Mouse (Mus musculus) hindbrain, embryonic 14.5 days (tissue): ENCODE measurements around the gene Tec. TPM values are rescaled to one million over a fixed set of nuclear protein-coding genes. Genes with fewer than 3 reads are reported as not detected.
A peak's percentile ranks its signal among the peaks of the same experiment; 100 is the strongest.

Experiments used
- ATAC-seq: fragments of 200-750 bp; cut with Nextera tagmentation; 2 replicates; pipeline ENCODE4 v1.8.0; 2017; ENCODE audit warnings: moderate number of reproducible peaks, mild to moderate bottlenecking, moderate TSS enrichment, moderate library complexity; ENCODE audit not compliant: low FRiP score
- DNase-seq: peaks from one replicate; pipeline ENCODE4 v3.0.0-alpha.2; 2015; ENCODE audit warnings: low spot score
- H3K27ac ChIP-seq: fragments of 300-500 bp; sonication (generic); 2 replicates; pipeline ENCODE4 v1.5.1; 2014; ENCODE audit warnings: mild to moderate bottlenecking, moderate library complexity
- H3K27me3 ChIP-seq: fragments of 300-500 bp; sonication (generic); 2 replicates; pipeline ENCODE4 v1.6.1; 2014; ENCODE audit warnings: mild to moderate bottlenecking, low read length, mixed read lengths; ENCODE audit not compliant: control insufficient read depth, insufficient read depth
- H3K36me3 ChIP-seq: fragments of 300-500 bp; sonication (generic); replicated peaks from 2 replicates; pipeline ENCODE4 v1.6.1; 2014; ENCODE audit not compliant: control insufficient read depth, insufficient read depth
- H3K4me1 ChIP-seq: fragments of 300-500 bp; sonication (generic); replicated peaks from 2 replicates; pipeline ENCODE4 v1.6.1; 2014; ENCODE audit warnings: antibody characterized with exemption, low read length, mixed read lengths; ENCODE audit not compliant: control insufficient read depth, insufficient read depth
- H3K4me2 ChIP-seq: fragments of 300-500 bp; sonication (generic); replicated peaks from 2 replicates; pipeline ENCODE4 v1.6.1; 2014; ENCODE audit warnings: mild to moderate bottlenecking, moderate library complexity
- H3K4me3 ChIP-seq: fragments of 300-500 bp; sonication (generic); replicated peaks from 2 replicates; pipeline ENCODE4 v1.5.1; 2014; ENCODE audit warnings: mild to moderate bottlenecking, low read length
- H3K9ac ChIP-seq: fragments of 300-500 bp; sonication (generic); 2 replicates; pipeline ENCODE4 v1.6.1; 2014
- H3K9me3 ChIP-seq: fragments of 300-500 bp; sonication (generic); 2 replicates; pipeline ENCODE4 v1.6.1; 2016; ENCODE audit warnings: low read length; ENCODE audit not compliant: control insufficient read depth
- WGBS: fragments of 180-500 bp; shearing (Covaris S2); extraction: QIAGEN DNeasy Blood & Tissue Kit; methylation state at CpG from one replicate; pipeline ENCODE4 v1.1.7; 2014; 5-methylcytosine and 5-hydroxymethylcytosine counted together
- polyA plus RNA-seq: library from polyadenylated mRNA; unstranded; fragments of >200 nt; fragmentation: Nextera tagmentation; extraction: Ambion mirVana; gene quantifications from 2 replicates; pipeline ENCODE4 v1.2.1, GENCODE M21; 2014

Tec gene
- 7.6 and 8.8 TPM in 2 replicates for polyA plus RNA-seq

DNA sequence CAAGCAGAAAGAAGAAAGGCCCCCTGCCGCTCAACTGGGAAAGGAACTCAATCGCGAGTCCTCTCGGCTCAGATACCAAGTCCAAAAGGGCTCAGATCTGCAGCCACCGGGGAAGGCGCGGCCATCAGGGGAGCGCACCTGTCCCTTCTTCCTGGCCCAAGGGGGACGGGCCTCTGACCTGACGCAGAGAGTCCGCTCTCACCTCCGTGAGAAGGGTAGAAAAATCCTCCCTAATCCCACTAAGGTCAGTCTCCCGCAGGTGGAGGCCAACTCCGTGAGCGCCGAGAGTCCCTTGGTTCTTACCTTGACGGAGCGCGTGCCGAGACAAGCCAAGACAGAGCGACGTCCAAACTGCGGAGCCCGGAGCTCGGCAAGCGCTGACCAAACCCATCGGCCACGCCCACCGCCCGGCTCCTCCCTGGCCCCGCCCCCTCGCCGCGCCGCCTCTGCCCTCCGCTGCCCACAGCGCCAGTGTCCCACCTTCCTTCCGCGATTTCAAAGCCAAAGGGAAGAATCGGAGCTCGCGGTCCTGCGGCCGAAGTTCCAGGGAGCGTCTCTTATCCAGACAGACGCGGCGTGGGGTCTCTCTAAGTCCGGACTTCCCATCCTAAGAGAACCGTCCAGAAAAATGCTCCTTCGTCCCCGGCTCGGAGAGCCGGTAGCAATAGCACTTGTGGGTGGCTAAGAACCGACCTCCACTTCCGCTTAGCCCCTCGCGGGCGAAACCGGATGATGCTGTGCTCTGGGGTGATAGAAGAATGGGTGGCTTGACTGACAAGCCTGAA, at the start of gene Tec:
Gene Tec (minus strand): TSS at position 393 of the 785 bp plus-strand sequence.
- Histone ChIP-seq H3K4me2 (peak within 1 kb of the TSS; percentile 85), H3K9ac (peak within 1 kb of the TSS; percentile 52), H3K9me3 (no peaks in the 10 kb centered on the region), H3K4me3 (peak within 1 kb of the TSS; percentile 41), H3K4me1 (peaks cover 6% of the 10 kb centered on the region), H3K27me3 (peaks cover 24% of the 10 kb centered on the region), H3K36me3 (no peaks in the 10 kb centered on the region), H3K27ac (no peak within 1 kb of the TSS)
- under 1% methylated on average over 55 of the region's 60 CpGs for WGBS
- DNase-seq (peak; percentile 78), ATAC-seq (peak; percentile 92)

- Histone ChIP-seq H3K27ac (no peak overlapping the region), H3K27me3 (0 out of 2 replicates have a peak, but pooled peaks cover 3% of the 10 kb centered on the region), H3K9me3 (no peaks in the 10 kb centered on the region), H3K9ac (peak overlapping the region; percentile 89; the same call in 1 of the 2 replicates), H3K4me1 (peaks cover 26% of the 10 kb centered on the region), H3K4me3 (peak overlapping the region; percentile 91), H3K36me3 (no peaks in the 10 kb centered on the region), H3K4me2 (peak overlapping the region; percentile 86)
- DNase-seq, result no peak
- no peak for ATAC-seq
- WGBS, result 62% methylated on average over 1 of the region's 1 CpGs
These were observed 48.6 kb upstream of the Tec start for GRCm38 (mm10) chr5:72916851-72917250.

DNA sequence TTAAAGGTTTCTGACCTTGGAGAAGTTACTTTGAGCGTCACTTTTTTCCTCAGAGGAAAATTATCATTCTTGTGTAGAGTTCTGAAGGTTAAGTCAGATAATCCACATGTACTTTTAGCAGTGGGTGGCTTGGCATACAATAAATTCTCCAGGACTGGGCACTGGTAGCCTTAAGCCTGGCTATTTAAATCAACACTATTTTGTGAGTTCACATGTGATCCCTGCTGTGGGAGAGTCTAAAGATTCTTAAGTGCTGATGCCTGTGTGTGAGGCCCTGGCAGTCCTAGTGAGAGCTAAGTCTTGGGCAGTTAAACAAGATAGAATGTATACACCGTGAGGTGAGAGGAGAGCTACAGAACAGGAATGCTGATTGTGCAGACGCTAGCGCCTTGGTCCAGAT, 47.8 kb upstream of the Tec start:
- Histone ChIP-seq H3K27ac (0 out of 2 replicates have a peak overlapping the region, but pooled peaks have one; percentile 96), H3K9me3 (no peaks in the 10 kb centered on the region), H3K4me3 (peak overlapping the region; percentile 91), H3K4me1 (peaks cover 26% of the 10 kb centered on the region), H3K9ac (peak overlapping the region; percentile 89), H3K4me2 (peak overlapping the region; percentile 86), H3K27me3 (0 out of 2 replicates have a peak, but pooled peaks cover 3% of the 10 kb centered on the region), H3K36me3 (no peaks in the 10 kb centered on the region)
- DNase-seq, result no peak
- no peak for ATAC-seq
- 52% methylated on average over 4 of the region's 4 CpGs for WGBS

GRCm38 (mm10) chr5:72914633-72915561, 46.6 kb upstream of the Tec start:
- Histone ChIP-seq H3K27me3 (0 out of 2 replicates have a peak, but pooled peaks cover 3% of the 10 kb centered on the region), H3K4me2 (peak overlapping the region; percentile 86), H3K36me3 (no peaks in the 10 kb centered on the region), H3K4me1 (peaks cover 26% of the 10 kb centered on the region), H3K9ac (peak overlapping the region; percentile 89), H3K4me3 (peak overlapping the region; percentile 91), H3K27ac (peak overlapping the region; percentile 96), H3K9me3 (no peaks in the 10 kb centered on the region)
- DNase-seq (peak; percentile 64), ATAC-seq (peak; percentile 58)
- under 1% methylated on average over 56 of the region's 66 CpGs for WGBS

DNA sequence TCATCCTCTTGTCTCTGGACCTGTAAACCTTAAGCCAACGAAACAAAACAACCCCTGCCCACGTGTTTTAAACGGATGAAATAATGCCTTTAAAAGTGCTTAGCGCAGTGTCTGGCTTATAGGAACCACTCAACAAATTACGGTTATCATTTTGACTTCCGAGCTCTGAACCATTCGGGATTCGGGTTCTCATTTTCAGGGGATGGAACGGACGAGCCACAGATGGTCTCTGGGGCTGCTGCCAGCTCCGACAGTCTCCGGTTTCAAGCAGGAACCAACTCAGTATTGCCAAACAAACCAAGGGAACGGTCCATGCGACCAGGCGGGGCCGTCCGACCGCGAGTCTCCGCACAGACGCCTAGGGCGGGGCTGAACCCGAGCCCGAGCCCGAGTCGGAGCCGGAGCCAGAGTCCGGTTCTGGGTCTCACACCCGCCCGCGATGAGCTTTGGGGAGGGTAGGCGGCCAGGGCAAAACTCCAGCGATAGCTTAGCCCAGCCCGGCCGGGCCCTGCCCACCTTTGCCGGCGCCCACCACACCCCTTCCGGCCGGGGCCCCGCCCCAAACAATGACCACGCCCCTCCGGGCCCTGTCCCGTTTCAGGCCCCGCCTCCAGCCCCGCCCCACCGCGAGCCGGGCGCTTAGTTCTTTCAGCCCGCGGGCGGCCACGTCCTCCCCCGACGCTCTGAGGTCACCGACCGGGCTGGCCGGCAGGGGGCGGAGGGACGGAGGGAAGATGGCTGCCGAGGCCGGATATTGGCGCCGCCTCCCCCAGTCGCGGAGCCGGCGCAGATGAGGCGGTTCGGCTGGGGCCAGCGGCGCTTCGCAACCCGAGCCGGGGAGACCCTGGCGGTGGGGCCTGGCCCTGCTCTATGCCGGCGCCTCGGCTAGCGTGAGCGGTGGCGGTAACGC, 45.6 kb upstream of the Tec start, which contains the start of gene Slain2:
Gene Slain2 (plus strand): TSS at position 657 of the 910 bp plus-strand sequence.
- H3K27ac ChIP-seq, result peak within 1 kb of the TSS; percentile 96
- H3K27me3 ChIP-seq, result 0 out of 2 replicates have a peak, but pooled peaks cover 3% of the 10 kb centered on the region
- peaks cover 26% of the 10 kb centered on the region for H3K4me1 ChIP-seq
- H3K4me2 ChIP-seq, result peak within 1 kb of the TSS; percentile 86
- under 1% methylated on average over 67 of the region's 83 CpGs for WGBS
- peak within 1 kb of the TSS; percentile 91 for H3K4me3 ChIP-seq
- DNase-seq (peak; percentile 97), ATAC-seq (peak; percentile 94)
- H3K36me3 ChIP-seq, result no peaks in the 10 kb centered on the region
- H3K9ac ChIP-seq, result peak within 1 kb of the TSS; percentile 89
- no peaks in the 10 kb centered on the region for H3K9me3 ChIP-seq

DNA sequence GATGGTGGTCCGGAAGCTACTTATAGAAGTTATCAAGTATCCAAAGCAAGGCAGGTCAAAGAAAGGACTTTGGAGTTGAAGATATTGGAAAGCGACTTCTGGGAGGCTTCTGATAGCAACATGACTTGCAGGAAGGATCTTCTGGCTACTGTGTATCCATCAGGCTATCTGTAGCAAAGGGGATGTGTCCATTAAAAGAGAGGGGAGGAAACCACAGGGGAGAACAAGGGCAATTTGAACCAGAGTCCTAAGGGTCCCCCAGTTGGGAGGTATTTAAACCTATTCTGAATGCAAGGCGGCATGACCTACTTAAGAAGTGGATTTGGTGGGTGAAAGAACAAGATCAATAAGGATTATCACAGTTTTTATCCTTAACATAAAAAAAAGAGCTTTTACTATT, 43.0 kb upstream of the Tec start:
- peaks cover 13% of the 10 kb centered on the region for H3K4me1 ChIP-seq
- H3K9me3 ChIP-seq, result no peaks in the 10 kb centered on the region
- H3K4me3 ChIP-seq, result no peak overlapping the region
- H3K9ac ChIP-seq, result no peak overlapping the region
- H3K27me3 ChIP-seq, result 0 out of 2 replicates have a peak, but pooled peaks cover 3% of the 10 kb centered on the region
- no peak overlapping the region for H3K4me2 ChIP-seq
- ATAC-seq (no peak), DNase-seq (no peak)
- H3K36me3 ChIP-seq, result no peaks in the 10 kb centered on the region
- 88% methylated on average over 3 of the region's 3 CpGs for WGBS
- H3K27ac ChIP-seq, result no peak overlapping the region

DNA sequence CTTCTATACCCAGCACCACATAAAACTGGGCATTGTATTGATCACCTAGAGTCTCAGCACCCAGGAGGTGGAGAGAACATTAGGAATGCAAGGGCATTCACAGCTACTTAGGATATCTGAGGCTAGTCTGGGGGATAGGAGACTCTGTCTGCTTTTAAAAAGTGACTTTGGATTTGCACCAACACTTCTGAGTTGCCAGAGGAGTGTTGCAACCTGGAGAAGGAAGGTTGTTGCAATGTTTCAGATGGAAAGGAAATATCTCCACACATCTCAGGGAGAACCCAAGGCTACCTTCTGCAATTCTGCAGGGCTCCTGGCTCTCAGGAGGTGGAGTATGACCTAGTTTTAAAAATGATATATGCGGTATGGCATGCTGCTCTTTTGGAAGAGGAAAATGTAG, 42.1 kb upstream of the Tec start:
- WGBS, result 95% methylated on average over 1 of the region's 1 CpGs
- no peak overlapping the region for H3K4me2 ChIP-seq

GRCm38 (mm10) chr5:72909363-72909762, 41.1 kb upstream of the Tec start:
- Histone ChIP-seq H3K27ac (no peak overlapping the region), H3K9me3 (no peaks in the 10 kb centered on the region), H3K4me2 (no peak overlapping the region), H3K4me1 (peaks cover 7% of the 10 kb centered on the region), H3K36me3 (no peaks in the 10 kb centered on the region), H3K9ac (no peak overlapping the region), H3K27me3 (0 out of 2 replicates have a peak, but pooled peaks cover 3% of the 10 kb centered on the region), H3K4me3 (no peak overlapping the region)
- no peak for ATAC-seq
- WGBS, result 88% methylated on average over 4 of the region's 4 CpGs
- no peak for DNase-seq

More for the DNA sequence above, 42.1 kb upstream of the Tec start:
- DNase-seq, result no peak
- Histone ChIP-seq H3K4me3 (no peak overlapping the region), H3K9me3 (no peaks in the 10 kb centered on the region), H3K9ac (no peak overlapping the region), H3K36me3 (no peaks in the 10 kb centered on the region), H3K27me3 (0 out of 2 replicates have a peak, but pooled peaks cover 3% of the 10 kb centered on the region), H3K4me1 (peaks cover 7% of the 10 kb centered on the region), H3K27ac (no peak overlapping the region)
- no peak for ATAC-seq
